Mouse (Mus musculus) hindbrain, embryonic 15.5 days (tissue): ENCODE measurements around the gene Creb3l4. TPM values are rescaled to one million over a fixed set of nuclear protein-coding genes. Genes with fewer than 3 reads are reported as not detected.

Experiments used
- ATAC-seq: fragments of 200-750 bp; cut with Nextera tagmentation; 2 replicates; pipeline ENCODE4 v1.8.0; 2017; ENCODE audit warnings: low read depth, moderate number of reproducible peaks, moderate TSS enrichment; ENCODE audit not compliant: low FRiP score
- H3K27ac ChIP-seq: fragments of 300-500 bp; sonication (generic); replicated peaks from 2 replicates; pipeline ENCODE4 v1.5.1; 2015; ENCODE audit warnings: mild to moderate bottlenecking, inconsistent platforms
- H3K27me3 ChIP-seq: fragments of 300-500 bp; sonication (generic); 2 replicates; pipeline ENCODE4 v1.6.1; 2015; ENCODE audit warnings: control low read depth, inconsistent platforms
- H3K36me3 ChIP-seq: fragments of 300-500 bp; sonication (generic); 2 replicates; pipeline ENCODE4 v1.6.1; 2015; ENCODE audit warnings: control low read depth, inconsistent platforms
- H3K4me1 ChIP-seq: fragments of 300-500 bp; sonication (generic); replicated peaks from 2 replicates; pipeline ENCODE4 v1.6.1; 2015; ENCODE audit warnings: control low read depth, inconsistent platforms
- H3K4me2 ChIP-seq: fragments of 300-500 bp; sonication (generic); 2 replicates; pipeline ENCODE4 v1.6.1; 2015; ENCODE audit warnings: moderate library complexity, mild to moderate bottlenecking, inconsistent platforms
- H3K4me3 ChIP-seq: fragments of 300-500 bp; sonication (generic); 2 replicates; pipeline ENCODE4 v1.5.1; 2015; ENCODE audit warnings: mild to moderate bottlenecking, inconsistent platforms
- H3K9ac ChIP-seq: fragments of 300-500 bp; sonication (generic); 2 replicates; pipeline ENCODE4 v1.6.1; 2015; ENCODE audit warnings: inconsistent platforms
- H3K9me3 ChIP-seq: fragments of 300-500 bp; sonication (generic); 2 replicates; pipeline ENCODE4 v1.6.1; 2016; ENCODE audit warnings: control low read depth, inconsistent platforms
- WGBS: fragments of 180-500 bp; shearing (Covaris S2); methylation state at CpG from one replicate; pipeline ENCODE4 v1.1.7; 2015; 5-methylcytosine and 5-hydroxymethylcytosine counted together
- microRNA-seq: library from miRNA; unstranded; fragments of <30 nt; microRNA quantifications from one replicate; pipeline ENCODE4, GENCODE M21; 2016
- polyA plus RNA-seq: library from polyadenylated mRNA; unstranded; fragments of >200 nt; fragmentation: Nextera tagmentation; extraction: Ambion mirVana; gene quantifications from 2 replicates; pipeline ENCODE4 v1.2.1, GENCODE M21; 2015

Creb3l4 gene
- polyA plus RNA-seq, 1 experiment from 2014 or later = 3.1 TPM

DNA sequence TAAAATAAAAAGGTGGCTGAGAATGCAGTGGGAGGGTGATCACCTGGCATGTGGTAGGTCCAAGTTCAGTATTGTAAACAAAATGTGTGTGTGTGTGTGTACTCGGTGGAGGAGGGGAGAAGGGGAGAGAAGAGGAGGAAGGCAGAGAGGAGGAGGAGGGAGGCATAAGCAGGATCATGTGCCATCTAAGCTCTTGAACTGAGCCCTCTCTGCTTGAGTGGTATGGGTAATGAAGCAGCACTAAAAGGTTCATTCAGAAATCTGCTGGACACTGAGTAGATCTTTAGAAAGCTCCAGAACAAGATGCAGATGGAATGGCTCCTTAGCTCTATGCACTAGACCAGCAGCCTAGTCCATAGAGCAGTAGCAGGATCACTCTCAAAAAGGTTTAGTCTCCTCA, 40.4 kb downstream of the Creb3l4 start:
- Histone ChIP-seq H3K27me3 (no peaks in the 10 kb centered on the region), H3K4me3 (no peak overlapping the region), H3K9ac (no peak overlapping the region), H3K4me2 (no peak overlapping the region), H3K9me3 (no peaks in the 10 kb centered on the region), H3K27ac (no peak overlapping the region), H3K36me3 (peaks cover 2% of the 10 kb centered on the region), H3K4me1 (no peaks in the 10 kb centered on the region)
- 61% methylated on average over 1 of the region's 1 CpGs for WGBS
- no peak for ATAC-seq

DNA sequence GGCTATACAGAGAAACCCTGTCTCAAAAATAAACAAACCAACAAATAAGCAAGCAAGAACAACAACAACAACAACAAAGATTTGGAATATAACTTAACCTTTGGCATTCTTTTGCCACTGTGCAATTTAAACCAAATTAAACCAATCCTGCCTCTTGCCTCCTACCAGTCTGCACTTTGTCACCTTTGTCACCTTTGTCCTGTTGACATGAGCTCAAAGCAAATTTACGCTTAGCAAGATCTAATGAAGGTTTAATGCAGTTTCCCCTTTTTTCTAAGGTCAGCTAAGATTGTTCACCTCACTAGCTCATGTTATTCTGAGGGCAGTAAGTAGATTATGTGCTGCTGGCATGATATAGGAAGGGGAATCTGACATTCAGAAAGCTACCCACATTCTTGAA, 45.8 kb downstream of the Creb3l4 start:
- H3K27ac ChIP-seq = no peak overlapping the region
- H3K27me3 ChIP-seq = no peaks in the 10 kb centered on the region
- H3K9me3 ChIP-seq = no peaks in the 10 kb centered on the region
- H3K9ac ChIP-seq = no peak overlapping the region
- H3K4me2 ChIP-seq = no peak overlapping the region
- ATAC-seq = no peak
- no peaks in the 10 kb centered on the region for H3K36me3 ChIP-seq
- no peaks in the 10 kb centered on the region for H3K4me1 ChIP-seq
- 90% methylated on average over 1 of the region's 1 CpGs for WGBS
- no peak overlapping the region for H3K4me3 ChIP-seq

DNA sequence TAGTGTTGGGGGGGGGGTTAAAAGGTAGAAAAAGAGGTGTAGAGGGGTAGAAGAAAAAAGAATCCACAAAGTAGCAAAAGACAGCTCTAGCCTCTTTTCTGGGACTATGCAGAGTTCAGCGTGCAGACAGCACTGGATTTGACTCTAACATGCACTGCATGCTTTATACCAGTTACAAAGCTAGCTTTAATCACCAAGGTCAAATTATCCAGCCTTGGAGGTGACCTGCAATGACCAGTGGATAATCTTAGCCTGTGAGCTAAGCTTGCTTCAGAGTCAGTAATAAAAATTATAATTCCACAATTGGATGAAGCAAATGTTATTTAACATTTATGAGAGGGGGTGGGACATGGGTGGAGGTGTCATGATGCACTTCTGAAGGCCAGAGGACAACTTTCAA, 47.7 kb downstream of the Creb3l4 start:
- no peak for ATAC-seq
- WGBS = 91% methylated on average over 1 of the region's 1 CpGs

DNA sequence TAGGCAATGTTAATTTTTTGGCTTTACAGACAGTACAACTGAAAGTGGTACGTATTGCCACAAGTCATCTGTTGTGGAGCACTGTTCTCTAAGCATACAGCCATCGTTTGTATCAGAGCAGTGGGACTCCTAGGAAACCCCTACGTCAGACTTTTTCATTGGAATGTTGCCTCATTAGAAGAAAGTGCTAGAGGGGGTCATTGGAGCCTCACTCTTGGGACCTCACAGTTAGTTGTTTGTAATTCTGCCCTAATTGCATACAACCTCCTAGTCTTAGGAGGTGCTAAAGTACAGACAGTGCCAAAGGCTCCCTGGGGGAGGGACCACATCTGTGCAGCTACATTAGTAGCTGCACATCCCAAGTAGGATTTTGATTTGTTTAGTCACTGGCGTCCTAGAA, 48.6 kb downstream of the Creb3l4 start:
- ATAC-seq = no peak
- Histone ChIP-seq H3K4me3 (no peak overlapping the region), H3K9ac (no peak overlapping the region), H3K4me1 (no peaks in the 10 kb centered on the region), H3K9me3 (no peaks in the 10 kb centered on the region), H3K27ac (no peak overlapping the region), H3K4me2 (no peak overlapping the region), H3K27me3 (no peaks in the 10 kb centered on the region), H3K36me3 (no peaks in the 10 kb centered on the region)
- 58% methylated on average over 4 of the region's 4 CpGs for WGBS

More for the DNA sequence above, 47.7 kb downstream of the Creb3l4 start:
- H3K9me3 ChIP-seq = no peaks in the 10 kb centered on the region
- no peak overlapping the region for H3K4me2 ChIP-seq
- H3K4me1 ChIP-seq = no peaks in the 10 kb centered on the region
- H3K4me3 ChIP-seq = no peak overlapping the region
- no peaks in the 10 kb centered on the region for H3K27me3 ChIP-seq
- no peak overlapping the region for H3K9ac ChIP-seq
- H3K27ac ChIP-seq = no peak overlapping the region
- H3K36me3 ChIP-seq = no peaks in the 10 kb centered on the region

- Histone ChIP-seq H3K27me3 (no peaks in the 10 kb centered on the region), H3K4me1 (no peaks in the 10 kb centered on the region), H3K27ac (no peak overlapping the region), H3K9ac (no peak overlapping the region), H3K4me2 (no peak overlapping the region), H3K4me3 (no peak overlapping the region), H3K9me3 (no peaks in the 10 kb centered on the region), H3K36me3 (no peaks in the 10 kb centered on the region)
- no peak for ATAC-seq
- WGBS = 77% methylated on average over 11 of the region's 11 CpGs
Measured at GRCm38 (mm10) chr3:90190859-90191510, 52.3 kb downstream of the Creb3l4 start.

Small RNA genes lying within 50 kb of the gene (microRNA-seq; reads per million reads assigned to microRNA genes)
- gene Mir7012 = not detected

Other genes with a start within 250 kb of the Creb3l4 start
- gene Hax1, start 244.7 kb downstream of the Creb3l4 start, polyA plus RNA-seq = 110 and 111 TPM in 2 replicates
- 205 and 208 TPM in 2 replicates for gene 4933434E20Rik, start 191.9 kb downstream of the Creb3l4 start, polyA plus RNA-seq
- 121 and 130 TPM in 2 replicates for gene Ubap2l, start 190.9 kb downstream of the Creb3l4 start, polyA plus RNA-seq
- gene Tpm3, start 170.9 kb downstream of the Creb3l4 start, polyA plus RNA-seq = 342 and 354 TPM in 2 replicates
- 0.25 and 0.46 TPM in 2 replicates for gene Nup210l, start 139.4 kb downstream of the Creb3l4 start, polyA plus RNA-seq
- 794 and 950 TPM in 2 replicates for gene Rps27, start 29.9 kb downstream of the Creb3l4 start, polyA plus RNA-seq
- 27.2 and 28.7 TPM in 2 replicates for gene Rab13, start 29.8 kb downstream of the Creb3l4 start, polyA plus RNA-seq
- 90.2 and 96.2 TPM in 2 replicates for gene Jtb, start 11.9 kb downstream of the Creb3l4 start, polyA plus RNA-seq
- gene Slc39a1, start 4.7 kb upstream of the Creb3l4 start, polyA plus RNA-seq = 52.1 and 53.1 TPM in 2 replicates
- 21.9 and 25.6 TPM in 2 replicates for gene Crtc2, start 10.7 kb upstream of the Creb3l4 start, polyA plus RNA-seq
- 7.7 and 8.8 TPM in 2 replicates for gene Dennd4b, start 21.7 kb upstream of the Creb3l4 start, polyA plus RNA-seq
- gene Gatad2b, start 49.7 kb upstream of the Creb3l4 start, polyA plus RNA-seq = 11.1 and 13.1 TPM in 2 replicates
- gene Slc27a3, start 146.4 kb upstream of the Creb3l4 start, polyA plus RNA-seq = 31.4 and 34.1 TPM in 2 replicates
- gene Ints3, start 190.1 kb upstream of the Creb3l4 start, polyA plus RNA-seq = 34.3 and 35.0 TPM in 2 replicates
- 2.4 and 2.8 TPM in 2 replicates for gene Npr1, start 222.4 kb upstream of the Creb3l4 start, polyA plus RNA-seq
- gene Ilf2, start 232.6 kb upstream of the Creb3l4 start, polyA plus RNA-seq = 231 and 240 TPM in 2 replicates
- gene Snapin, start 247.5 kb upstream of the Creb3l4 start, polyA plus RNA-seq = 90.1 and 93.1 TPM in 2 replicates